Mouse (Mus musculus) urinary bladder, postnatal 25 days (tissue): ENCODE measurements around the gene Upf3b.
"Not testable (repeated sequence)": the region's sequence is repeated elsewhere in the genome, so short reads cannot be mapped to it uniquely, and the experiment has no call there.

Experiments
- DNase-seq: peaks from one replicate; pipeline ENCODE4 v3.0.0; 2022; ENCODE audit warnings: low spot score

The Upf3b gene

DNA sequence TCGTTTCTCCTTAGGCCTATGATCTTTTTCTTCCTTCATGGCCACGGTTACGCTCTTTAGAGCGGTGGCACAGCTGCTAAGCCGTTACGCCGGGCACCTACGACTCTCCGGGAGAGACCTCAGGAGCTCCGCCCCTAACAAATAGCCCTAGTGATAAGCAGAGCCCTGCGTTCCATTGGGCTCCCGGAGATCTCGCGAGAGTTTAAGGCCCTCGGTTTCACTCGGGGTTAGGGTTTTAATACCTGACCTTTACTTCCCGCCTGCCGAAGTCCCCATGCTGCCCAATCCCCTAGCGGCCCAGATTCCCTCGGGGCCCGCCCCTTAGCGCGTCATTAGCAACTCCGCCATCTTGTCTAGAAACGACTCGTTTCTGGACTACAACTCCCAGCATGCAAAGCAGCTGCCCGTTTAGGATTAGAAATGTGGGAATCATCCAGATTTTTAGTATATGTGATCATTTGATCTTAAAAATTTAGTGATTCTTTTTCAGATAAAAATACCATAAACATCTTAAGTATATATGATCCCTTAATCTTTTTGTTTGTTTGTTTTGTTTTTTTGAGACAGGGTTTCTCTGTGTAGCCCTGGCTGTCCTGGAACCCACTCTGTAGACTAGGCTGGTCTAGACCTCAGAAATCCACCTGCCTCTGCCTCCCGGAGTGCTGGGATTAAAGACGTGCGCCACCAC is at the start of gene Upf3b:
Gene Upf3b, minus strand, starts transcription at position 130 of the 688 bp plus-strand sequence.
- peak; percentile 75 for DNase-seq

DNA sequence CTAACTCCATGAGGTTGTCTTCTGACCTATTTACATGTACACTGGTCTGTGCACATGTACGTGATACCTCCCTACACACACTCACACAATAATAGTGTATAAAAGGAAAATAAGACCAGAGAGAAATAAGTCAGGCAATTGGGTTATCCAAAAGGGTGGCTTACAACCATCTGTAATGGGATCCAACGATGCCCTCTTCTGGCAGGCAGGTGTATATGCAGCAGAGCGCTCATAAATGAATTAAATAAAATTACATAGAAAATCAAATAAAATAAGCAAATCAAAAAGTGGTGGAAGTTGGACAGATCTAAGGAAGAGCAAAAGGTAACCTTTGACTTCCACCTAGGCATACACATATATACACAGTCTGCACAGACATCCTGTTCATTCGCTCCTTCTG is 47.7 kb upstream of the Upf3b start:
- no peak for DNase-seq

DNA sequence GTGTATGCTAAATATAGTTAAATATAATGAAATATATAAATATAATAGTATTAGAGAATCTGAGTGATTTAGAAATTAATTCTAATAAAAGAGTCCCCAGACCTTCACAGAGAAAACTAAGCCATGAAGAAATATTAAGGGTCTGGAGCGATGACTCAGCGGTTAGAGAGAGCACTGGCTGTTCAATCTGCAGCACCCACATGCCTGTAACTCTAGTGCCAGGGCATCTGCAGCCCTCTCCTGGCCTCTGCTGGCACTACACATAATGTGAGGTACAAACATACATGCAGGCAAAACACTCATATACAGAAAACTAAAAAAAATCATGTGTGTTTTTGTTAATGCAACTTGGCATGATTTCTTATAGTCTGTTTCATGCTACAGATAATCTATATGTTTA is 34.8 kb upstream of the Upf3b start:
- DNase-seq, result no peak

DNA sequence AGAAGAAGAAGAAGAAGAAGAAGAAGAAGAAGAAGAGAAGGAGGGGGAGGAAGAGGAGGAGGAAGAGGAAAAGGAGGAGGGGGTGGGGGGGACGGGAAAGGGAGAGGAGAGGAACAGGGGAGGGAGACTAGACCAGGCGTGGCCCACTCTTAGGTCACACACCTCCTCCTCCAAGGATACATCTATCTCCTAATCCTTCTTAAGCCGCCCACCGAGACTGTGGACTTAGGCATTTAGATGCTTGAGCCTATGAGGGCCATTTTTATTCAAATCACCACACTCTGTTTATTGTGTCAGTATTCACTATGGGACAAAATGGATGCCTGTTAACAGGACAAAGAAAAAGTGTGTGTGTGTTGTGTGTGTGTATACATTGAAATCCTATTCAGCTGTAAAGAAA is 34.4 kb upstream of the Upf3b start:
- DNase-seq, result not testable (repeated sequence)

DNA sequence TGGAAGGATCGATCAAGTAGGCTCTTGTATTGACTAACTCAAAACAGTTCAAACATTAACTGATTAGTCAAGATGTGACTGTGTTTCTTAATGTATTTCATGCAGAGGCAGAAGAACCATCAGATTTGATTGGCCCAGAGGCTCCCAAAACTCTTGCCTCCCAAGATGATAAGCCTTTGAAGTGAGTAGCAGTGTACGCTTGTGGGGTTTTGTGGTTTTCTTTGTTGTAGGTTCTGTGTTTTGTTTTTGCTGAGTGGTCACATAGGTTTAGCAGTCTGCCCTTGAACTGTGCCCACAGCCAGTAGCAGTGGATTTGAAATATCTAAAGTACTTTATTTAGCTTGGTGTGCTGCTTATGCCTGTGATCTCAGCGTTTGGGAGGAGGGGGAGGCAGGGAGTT is 31.6 kb upstream of the Upf3b start:
- DNase-seq, result no peak

DNA sequence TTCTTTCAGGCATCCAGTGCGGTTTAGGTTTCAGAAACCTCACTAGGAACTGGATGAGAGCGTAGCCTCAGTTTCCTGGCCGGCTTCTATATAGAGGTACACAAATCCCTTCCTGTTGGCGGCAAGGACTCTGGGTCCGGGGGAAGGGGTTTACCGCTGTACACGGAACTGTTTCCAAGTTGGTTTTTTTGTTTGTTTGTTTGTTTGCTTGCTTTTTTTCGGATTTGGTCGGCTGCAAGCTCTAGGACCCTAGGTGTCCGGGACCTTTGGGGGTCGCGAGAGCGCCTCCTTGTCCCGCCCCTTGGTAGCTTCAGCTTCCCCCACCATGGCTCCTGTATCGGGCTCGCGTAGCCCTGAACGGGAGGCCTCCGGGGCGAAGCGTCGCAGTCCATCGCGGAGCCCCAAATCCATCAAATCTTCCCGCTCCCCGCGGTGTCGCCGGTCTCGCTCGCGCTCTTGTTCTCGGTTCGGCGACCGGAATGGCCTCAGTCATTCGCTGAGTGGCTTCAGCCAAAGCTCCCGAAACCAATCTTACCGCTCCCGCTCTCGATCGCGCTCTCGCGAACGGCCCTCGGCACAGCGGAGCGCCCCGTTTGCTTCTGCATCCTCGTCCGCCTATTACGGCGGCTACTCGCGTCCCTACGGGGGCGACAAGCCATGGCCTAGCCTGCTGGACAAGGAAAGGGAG is 16.7 kb upstream of the Upf3b start, which contains the start of gene Nkap:
Gene Nkap, plus strand, starts transcription at position 125 of the 688 bp plus-strand sequence.
- DNase-seq, result peak; percentile 62

DNA sequence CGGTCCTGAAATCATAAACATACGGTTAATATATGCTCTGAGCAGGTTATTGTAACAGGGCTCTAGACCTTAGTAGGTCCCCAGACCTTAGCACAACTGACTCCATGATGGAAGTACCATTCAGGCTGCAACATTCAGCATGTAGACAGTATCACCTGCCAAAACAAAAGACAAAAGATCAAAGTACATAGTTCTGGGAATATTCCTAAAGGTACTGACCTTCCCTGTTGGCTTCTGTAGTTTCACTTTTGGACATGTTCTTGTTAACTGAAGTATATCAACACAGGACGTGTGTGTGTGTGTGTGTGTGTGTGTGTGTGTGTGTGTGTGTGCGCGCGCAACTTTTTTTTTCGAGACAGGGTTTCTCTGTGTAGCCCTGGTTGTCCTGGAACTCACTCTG is 15.4 kb upstream of the Upf3b start:
- DNase-seq, result no peak

DNA sequence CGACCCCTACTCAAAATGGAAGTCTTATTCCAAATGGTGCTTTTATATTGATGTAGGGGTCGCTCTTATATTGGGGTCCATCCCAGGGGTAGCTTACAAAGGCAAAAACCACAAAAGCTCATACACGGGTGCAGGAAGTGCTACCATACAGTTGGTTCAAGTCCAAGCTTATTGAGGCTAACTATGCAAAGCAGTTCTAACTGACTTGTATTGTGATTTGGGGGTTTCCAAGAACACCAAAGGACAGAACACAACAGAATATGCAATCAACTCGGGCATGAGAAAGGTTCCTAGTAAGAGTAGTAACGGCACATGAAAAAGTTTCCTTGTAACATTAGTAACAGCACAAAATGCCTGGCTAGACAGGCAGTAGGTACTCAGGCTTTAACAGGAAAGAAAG is 10.1 kb upstream of the Upf3b start:
- no peak for DNase-seq

DNA sequence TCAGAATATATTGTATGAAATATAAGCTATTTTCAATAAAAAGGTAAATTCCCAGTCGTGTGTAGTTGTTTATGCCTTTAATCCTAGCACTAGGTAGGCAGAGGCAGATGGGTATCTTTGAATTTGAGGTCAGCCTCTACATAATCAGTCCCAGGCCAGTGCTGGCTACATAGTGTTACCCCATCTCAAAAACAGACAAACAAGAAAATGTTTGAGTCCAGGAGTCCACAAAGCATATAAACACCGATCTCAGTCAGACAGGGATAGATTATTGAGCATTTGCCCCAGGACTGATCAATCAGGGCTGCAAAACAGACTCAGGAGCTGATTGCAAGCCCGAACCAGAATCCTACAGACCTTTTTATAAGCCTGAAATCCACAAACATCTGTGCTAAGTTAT is 9.5 kb upstream of the Upf3b start:
- no peak for DNase-seq

DNA sequence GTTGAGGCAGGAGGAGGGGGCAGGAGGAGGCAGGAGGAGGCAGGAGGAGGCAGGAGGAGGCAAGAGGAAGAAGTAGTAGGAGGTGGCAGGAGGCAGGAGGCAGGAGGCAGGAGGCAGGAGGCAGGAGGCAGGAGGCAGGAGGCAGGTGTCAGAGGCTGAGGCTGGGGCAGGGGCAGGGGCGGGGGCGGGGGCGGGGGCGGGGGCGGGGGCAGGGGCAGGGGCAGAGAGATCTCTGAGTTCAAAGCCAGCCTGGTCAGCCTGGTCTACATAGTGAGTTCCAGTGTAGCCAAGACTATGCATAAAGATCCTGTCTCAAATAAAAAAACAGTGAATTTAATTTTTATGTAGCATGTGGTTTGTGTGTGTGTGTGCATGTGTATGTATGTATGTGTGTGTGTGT is 7.0 kb upstream of the Upf3b start:
- DNase-seq, result no peak

DNA sequence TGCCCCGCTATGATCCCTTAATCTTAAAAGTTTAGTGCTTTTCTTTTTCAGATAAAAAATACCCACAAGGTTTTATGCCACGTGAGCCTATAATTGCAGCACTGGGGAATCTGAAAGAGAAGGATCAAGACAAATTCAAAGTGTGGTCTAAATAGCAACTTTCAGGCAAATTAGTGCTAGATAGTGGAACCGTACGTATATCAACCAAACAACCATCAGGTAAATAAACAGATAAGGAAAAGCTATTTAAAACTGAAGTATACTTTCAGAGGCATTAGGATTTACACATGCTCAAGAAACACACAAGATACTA is 715 bp upstream of the Upf3b start:
- DNase-seq, result no peak

DNA sequence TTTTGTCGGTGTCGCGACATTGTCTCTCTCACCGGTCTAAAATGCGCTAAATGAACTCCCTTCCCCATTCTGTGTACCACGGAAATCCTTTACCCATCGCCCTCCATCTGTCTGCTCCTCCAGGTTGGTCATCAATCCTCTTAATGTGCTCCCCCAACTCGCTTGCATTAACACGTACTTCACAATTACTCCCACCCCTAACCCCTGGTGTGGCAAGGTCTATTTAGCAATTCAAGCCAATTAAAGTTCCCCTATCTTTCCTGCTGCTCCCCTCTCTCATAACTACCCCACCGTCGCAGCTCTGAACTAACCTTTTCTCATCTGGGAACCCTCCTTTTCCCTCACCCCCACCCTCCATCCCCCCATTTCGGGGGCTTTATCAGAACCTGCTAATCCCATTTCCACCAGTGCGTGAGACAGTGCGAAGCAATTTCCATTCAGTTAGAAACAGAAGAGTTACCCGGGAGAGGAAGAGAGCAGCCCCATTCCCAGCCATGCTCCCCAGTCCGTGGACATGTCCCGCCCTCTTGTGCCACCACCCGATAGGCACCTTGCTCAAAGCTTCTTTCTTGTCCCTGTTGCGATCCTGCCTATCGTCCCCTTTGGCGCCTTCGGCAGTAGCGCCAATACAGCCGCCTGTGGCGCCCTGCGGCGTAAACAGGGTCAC is 463 bp downstream of the Upf3b start:
- DNase-seq, result no peak

DNA sequence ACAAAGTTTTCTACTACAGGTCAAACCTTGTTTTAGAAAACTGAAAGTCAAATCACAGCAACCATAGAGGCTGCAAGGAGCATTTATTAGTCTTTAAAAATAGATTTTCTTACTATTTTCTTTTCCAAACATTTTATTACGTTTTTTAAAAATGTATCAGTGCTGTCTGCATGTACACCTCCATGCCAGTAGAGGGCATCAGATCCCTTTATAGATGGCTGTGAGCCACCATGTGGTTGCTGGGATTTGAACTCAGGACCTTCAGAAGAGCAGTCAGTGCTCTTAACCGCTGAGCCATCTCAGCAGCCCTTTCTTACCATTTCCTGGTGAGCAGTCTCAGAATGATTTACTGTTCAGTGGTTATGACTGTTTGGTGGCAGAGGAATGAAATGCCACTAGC is 6.3 kb downstream of the Upf3b start:
- DNase-seq, result no peak

DNA sequence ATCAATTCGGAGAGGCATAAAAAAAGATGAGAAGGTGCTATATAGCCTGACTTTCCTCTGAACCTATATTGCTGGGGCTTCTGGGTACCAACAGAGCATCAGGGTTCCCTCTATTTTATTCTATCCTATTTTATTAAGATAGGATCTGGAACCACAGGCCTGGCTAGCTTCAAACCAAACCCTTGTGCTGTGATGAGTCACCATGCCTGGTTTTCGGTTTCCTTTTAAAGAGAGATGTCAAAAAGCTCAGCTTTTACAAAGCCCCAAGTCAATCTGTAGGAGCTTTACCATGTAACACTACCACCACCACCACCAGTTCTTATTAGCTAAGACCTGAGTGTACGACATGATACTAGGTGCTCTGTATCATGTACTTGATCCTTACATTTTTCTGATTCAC is 11.4 kb downstream of the Upf3b start:
- no peak for DNase-seq

DNA sequence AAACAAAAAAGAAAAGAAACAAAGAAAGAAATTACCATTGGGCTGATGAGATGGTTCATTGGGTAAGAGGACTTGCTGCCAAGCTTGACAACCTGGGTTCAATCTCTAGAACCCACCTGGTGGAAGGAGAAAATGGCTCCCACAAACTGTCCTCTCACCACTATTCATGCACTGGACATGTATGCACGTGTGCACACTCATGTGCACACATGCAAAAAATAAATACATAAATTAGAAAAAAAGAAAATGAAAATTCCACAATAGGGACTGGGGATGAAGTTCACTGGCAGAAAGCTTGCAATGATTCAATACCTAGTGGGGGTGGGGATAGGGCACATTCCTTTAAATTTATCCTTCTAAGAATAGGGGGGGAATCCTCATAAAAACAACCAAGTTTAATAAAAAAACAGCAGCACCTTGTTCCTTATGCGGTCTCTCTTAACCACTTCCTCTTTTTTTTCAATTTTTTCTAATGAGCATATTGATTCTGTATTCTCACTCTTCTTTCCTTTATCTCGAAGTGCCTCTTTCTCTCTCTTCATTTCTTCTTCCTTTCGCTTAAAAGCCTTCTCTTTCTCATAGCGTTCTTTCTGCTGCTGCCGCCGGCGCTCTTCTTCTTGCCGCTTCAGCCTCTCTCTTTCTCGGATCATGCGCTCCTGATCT is 14.9 kb downstream of the Upf3b start:
- DNase-seq, result no peak

DNA sequence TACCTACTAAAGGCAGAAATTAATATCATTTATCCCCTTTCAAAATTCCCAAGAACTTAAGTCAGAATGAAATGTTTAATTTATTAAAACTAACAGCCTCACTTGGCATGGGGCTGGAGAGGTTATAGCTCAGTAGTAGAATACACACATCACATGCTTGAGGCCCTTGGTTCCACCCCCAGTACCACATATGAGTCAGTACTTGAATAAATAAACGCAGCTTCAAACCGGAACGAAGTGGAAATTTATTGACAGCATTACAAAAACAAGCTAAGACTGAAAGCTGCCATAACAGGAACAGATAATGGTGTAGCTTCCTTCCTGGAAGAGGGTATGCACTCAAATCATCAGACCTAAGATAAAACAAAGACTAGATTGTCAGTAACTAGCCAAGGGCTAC is 18.7 kb downstream of the Upf3b start:
- DNase-seq, result no peak

DNA sequence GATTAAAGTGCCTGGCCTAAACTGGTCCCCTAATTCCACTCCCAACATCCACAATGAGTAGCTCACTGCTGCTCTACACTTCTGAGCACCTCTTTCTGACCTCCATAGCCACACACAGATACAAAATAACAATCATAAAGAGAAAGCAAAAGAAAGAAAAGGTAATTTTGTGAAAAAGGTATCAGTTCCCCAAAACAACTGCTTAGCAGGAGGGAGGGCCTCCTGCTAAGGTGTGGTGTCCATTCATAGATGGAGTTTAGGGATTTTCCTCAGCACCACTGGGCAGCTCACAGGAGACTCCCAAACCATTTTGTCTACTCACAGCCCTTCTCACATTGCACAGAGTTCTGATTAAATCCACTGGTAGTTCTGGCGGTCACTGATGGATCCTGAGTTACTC is 21.3 kb downstream of the Upf3b start:
- no peak for DNase-seq

DNA sequence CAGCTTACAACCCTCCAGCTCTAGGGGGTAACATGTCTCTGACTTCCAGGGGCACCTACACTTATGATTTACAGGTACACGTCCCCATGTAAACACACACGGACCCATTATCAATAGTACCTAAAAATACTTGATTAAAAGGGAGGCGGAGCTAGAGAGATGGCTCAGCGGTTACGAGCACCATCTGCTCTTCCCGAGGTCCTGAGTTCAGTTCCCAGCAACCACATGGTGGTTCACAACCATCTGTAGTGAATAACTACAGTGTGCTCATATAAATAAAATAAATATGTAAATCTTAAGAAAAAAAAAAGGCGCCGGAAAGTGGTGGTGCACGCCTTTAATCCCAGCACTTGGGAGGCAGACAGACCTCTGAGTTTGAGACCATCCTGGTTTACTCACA is 24.5 kb downstream of the Upf3b start:
- no peak for DNase-seq

DNA sequence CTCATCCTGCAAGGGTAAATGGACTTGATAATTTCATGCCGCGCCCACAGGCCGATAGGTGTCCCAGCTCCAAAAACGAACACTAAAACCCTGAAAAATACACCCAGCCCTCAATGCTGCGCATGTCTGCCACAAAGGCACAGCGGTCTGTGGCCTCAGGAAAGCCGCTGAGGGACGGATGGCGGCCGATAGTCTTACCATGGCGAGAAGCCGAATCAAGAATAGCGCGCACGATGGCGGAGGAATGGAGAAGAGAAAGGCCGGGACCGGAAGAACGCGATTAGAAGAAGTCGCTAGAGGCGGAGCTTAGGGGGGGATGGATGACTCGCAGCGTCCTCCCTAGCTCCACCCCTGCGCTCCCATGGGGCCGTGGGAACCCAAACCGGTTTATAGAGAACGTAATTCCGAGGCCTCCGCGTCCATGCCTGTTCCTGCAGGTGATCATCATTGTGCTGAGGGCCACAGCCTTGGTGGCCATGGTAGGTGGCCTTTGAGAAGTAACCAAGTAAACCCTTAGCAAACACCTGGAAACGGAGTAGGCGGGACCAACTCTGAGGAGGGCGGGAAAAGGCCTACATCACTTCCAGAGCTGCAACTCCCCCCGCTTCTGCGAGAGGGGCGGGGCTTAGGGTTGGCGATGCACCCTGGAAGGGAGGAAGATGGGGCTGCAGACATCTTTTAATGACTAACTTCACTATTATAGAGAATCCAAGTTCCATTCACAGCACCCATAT is 25.0 kb downstream of the Upf3b start, which contains the start of gene Rpl39:
Gene Rpl39, minus strand, starts transcription at position 476 of the 734 bp plus-strand sequence.
- peak; percentile 69 for DNase-seq

DNA sequence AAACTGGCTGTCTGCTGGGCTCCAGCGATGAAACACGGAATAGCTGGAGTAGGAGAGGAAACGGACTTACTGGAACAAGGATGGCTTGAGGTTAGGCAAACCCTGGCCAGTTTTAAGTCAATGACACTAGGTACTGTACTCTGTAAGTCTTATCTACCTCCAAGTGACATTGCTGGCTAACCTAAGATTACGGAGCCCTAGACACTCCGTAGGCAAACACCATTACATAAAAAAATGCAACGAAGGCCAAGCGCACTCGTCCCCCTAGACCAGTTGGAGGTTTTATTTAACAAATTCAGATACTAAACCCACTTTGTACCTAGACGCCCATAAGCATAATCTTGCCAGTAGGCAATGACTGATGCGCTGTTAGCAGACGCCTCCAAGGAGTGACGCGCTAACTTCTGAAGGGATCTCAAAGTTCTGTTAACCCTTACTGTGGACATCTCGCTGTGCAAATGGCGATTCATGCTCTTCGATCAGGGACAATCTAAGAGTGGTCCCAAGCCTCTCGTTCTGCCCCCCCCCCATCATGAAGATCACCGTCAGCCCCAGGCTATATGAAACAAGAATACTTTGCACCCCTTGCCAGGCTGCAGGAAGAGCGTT is 25.7 kb downstream of the Upf3b start:
- DNase-seq, result no peak

DNA sequence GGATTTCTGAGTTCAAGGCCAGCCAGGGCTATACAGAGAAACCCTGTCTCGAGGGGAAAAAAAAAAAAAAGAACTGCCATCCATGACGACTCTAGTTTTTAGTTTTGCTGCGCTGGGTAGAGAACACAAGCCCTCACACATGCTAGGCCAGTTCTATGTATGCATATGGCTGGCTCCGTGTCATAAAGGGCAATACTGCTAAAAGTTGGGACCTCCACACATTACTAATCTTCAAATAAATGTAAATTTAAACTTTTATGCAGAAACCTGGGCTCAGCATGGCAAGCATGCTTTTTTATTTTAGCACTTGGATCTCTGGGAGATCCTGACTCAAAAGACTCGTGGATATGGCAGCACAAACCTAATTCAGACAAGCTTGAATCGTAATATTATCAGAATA is 28.9 kb downstream of the Upf3b start:
- DNase-seq, result no peak

DNA sequence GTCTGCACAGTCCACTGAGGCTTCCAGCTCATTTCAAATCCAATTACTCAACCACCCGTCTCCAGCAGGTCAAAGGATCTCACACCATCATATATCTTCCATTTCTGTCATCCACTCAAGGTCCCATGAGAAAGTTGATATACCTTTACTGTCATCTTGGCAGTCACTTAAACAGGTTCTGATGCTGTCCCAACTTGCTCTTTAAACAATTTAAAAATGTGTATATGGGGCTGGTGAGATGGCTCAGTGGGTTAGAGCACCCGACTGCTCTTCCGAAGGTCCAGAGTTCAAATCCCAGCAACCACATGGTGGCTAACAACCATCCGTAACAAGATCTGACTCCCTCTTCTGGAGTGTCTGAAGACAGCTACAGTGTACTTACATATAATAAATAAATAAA is 29.8 kb downstream of the Upf3b start:
- not testable (repeated sequence) for DNase-seq
